Mouse (Mus musculus) thymus, adult 2 months (tissue): ENCODE data around the gene Krtap5-4.
"Not testable (repeated sequence)": the region's sequence is repeated elsewhere in the genome, so short reads cannot be mapped to it uniquely, and the experiment has no call there.

Source experiments
- CTCF ChIP-seq: fragments of 200-500 bp; IDR thresholded peaks from 2 replicates; pipeline ENCODE4 v1.5.1; 2012; ENCODE audit warnings: mild to moderate bottlenecking, control low read depth, low read length, moderate library complexity, borderline replicate concordance; ENCODE audit not compliant: control insufficient read depth, poor library complexity, insufficient read depth; ENCODE audit errors: extremely low read depth
- POLR2A ChIP-seq: fragments of 200-500 bp; IDR thresholded peaks from 2 replicates; pipeline ENCODE4 v1.6.1; 2012; ENCODE audit warnings: mild to moderate bottlenecking, low read length, control low read depth, moderate library complexity; ENCODE audit not compliant: control insufficient read depth, poor library complexity, insufficient read depth; ENCODE audit errors: extremely low read depth

DNA sequence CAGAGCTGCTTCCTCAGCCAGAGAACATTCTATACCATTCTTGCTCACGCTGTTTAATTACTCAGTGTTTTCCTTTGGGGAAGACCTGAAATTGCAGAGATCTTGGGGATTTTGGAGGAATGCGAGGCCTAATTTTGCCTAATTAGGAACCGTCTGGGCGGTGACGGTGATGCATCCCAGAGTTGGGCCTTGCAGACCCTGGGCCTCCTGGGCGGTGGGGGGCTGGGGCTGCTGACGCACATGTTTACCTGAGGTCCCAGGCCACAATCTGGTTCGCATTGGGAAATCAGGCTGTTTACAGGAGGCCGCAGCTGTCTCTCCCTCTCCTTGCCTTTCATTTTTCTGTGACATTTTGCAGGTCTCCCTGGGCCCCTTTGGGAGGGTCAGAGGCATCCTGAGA is 29.4 kb downstream of the Krtap5-4 start:
- not testable (repeated sequence) for TF ChIP-seq CTCF, POLR2A
